Mouse (Mus musculus): ENCODE measurements at regions not wholly inside any gene's neighbourhood (a gene's known extent, or its start where the extent isn't known, plus 50 kb on each side); places are given as distances from the start of the nearest gene placed in this dataset.

DNA sequence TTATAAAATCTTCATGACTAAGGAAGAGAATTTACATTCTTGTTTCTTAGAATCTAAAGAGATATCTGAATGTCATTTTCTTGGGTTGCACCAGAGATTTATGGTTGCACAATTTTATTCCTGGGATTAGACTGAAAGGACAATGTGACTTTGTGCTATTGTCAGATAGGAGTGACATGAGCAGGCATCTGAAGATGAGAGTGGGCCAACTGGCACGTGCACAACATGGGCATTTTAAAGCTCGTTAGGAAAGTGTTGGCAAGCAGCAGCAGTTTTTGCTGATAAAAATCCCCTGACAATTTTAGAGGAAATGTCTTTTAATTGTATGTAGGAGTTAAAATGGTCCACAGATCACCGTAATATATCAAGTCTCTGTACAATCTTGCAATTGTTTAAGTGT, 178.9 kb upstream of the Tecrl start:
- DNase-seq (ENCODE audit: low read depth, low spot score): no peak

DNA sequence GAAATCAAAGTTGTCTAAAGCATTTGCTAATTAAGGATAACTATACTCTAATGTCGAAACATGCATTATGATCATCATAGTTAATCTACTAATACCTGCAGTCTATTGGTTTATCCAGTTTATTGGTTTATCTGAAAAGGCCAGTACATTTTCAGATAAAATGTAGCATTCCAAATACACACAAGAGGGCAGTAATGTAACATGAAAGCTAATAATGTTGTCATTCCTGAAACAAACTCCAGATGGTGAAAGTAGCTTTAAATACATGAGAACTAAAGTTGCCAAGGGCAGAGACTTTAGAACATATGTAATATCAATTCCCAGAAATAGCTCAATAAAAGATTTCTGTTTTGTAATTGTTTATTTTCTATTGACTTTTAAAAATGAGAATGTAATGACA, 163.7 kb upstream of the Tecrl start:
- DNase-seq (ENCODE audit: low read depth, low spot score): peak; percentile 20

- DNase-seq (ENCODE audit: low read depth, low spot score): peak; percentile 28
Measured at GRCm38 (mm10) chr5:83484135-83484534, 129.1 kb upstream of the Tecrl start.

DNA sequence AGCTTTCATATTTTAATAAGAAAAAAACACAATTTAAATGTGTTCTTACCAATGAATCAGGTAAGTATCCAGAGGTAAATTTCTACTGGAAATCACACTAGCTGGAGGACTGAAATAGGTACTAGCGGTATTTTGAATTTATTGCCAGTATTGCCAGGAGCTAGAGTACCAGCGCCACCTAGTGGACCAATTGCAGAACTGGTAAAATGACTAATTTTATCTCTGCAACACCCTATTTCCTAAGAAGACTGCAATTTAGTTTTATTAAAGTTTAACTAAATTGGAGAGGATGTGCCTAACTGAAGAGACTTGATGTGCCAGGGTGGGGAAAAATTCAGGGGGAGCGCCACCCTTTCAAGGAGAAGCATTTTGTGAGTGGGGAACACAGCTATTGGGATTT, 85.3 kb upstream of the Tecrl start:
- DNase-seq (ENCODE audit: low read depth, low spot score): peak; percentile 34

GRCm38 (mm10) chr5:83436510-83436909, 81.5 kb upstream of the Tecrl start:
- DNase-seq (ENCODE audit: low read depth, low spot score): no peak

GRCm38 (mm10) chr5:83421708-83422107, 66.7 kb upstream of the Tecrl start:
- DNase-seq (ENCODE audit: low read depth, low spot score): no peak

DNA sequence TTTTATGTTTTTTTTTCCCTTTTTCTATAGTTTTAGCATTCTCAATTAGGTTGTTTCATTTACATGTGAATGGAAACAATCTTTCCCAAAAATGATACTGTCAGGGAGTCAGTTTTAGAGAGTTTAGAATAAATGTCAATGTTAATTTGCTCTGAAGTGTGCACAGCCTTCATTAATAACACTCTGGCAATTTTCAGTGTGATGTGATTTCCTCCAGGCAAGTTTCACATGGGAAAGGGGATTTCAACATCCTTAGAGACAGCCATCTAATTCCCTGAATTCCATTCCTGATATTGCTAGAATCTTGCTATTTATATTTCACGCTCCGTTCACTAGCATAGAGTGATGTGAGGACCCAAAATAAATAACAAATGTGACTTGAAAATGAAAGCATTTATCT, 55.2 kb upstream of the Tecrl start:
- DNase-seq (ENCODE audit: low read depth, low spot score): no peak

- DNase-seq (ENCODE audit: low read depth, low spot score): peak; percentile 52
Measured at GRCm38 (mm10) chr5:83405266-83405954, 50.4 kb upstream of the Tecrl start.

Data from brain, embryonic 18.5 days (tissue).